Mouse (Mus musculus) lung, adult 2 months (tissue): ENCODE results near the gene Dhrs1.

Experiments
- CTCF ChIP-seq: fragments of 200-500 bp; IDR thresholded peaks from 2 replicates; pipeline ENCODE4 v1.5.1; 2011; ENCODE audit warnings: mild to moderate bottlenecking, low read length, control low read depth; ENCODE audit not compliant: insufficient read depth
- POLR2A ChIP-seq: fragments of 200-500 bp; IDR thresholded peaks from 2 replicates; pipeline ENCODE4 v1.6.1; 2011; ENCODE audit warnings: low read depth, mild to moderate bottlenecking, control low read depth, low read length, borderline replicate concordance; ENCODE audit errors: extremely low read depth

DNA sequence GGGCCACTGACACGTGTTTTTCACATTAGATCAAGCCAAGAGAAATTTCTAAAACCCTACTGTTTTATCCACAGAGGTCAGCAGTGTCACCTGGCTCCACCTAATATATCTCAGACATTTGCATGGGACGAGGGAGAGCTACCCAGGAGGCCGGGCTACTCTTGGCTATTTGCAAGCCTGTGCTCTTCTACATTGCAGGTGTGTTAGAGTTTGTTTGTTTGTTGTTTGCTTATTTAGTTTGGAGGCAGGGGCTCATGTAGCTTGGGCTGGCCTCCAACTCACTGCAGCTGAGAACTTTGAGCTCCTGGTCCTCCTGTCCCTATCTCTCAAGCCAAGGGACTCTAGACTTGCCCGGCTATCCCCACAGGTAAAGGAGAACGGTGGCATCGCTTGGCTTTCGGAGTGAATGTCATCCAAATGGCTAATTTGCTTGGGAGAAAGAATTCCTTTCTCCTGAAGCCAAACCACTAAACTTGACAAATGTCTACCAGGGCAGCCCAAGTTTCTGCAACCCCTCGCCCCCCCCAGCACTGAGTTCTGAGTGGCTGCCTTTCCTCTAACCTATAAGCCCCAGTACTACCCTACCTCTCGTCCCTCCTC lies 37.0 kb upstream of the Dhrs1 start:
- TF ChIP-seq CTCF: no peak
- no peak for TF ChIP-seq POLR2A
